Mouse (Mus musculus) kidney, adult 9 months (tissue): Measurements from ENCODE around the gene Pdcd11.

Source experiments
- DNase-seq: peaks from one replicate; pipeline ENCODE4 v3.0.0; 2022

Gene Pdcd11

GRCm38 (mm10) chr19:47174515-47174914 is 83.9 kb downstream of the Pdcd11 start:
- DNase-seq = peak; percentile 58

DNA sequence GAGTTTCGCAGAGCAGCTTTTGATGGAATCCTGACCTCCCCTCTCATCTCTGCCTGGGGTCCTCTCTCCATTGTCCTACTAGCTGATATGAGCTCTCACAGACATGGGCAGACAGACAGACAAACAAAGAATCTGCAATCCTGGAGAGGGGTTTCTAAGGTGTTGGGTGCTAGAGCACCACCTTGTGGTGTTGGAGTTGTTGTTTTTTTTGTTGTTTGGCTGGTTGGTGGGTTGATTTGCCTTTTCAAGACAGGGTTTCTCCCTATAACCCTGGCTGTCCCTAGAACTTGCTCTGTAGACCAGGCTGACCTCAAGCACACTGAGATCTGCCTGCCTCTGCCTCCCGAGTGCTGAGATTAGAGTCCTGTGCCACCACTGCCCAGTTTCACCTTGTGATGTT is 84.9 kb downstream of the Pdcd11 start:
- no peak for DNase-seq

DNA sequence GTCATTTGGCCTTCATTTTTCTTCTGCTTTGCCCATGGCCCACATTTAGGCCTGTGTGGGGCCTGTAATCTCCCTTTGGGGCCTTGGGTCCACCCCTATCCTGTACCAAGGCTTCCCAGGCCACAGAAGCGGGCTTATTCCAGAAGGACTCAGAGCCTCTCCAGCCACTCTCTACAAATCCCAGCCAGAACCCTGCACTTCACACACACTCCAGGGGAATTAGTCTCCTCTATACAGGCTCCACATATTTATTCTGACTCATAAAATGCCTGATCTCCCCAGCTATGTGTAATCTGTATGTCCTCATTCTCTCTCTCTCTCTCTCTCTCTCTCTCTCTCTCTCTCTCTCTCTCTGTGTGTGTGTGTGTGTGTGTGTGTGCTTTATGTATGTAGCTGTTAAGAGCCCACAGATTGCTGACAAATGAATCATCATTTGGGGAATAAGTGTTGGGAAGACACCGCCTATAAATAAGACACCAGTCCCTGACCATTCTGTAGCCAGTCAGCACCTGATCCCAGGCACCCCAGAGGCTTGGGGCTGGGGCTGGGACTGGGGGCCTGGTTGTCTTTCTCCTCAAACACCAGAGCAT is 86.4 kb downstream of the Pdcd11 start:
- no peak for DNase-seq

DNA sequence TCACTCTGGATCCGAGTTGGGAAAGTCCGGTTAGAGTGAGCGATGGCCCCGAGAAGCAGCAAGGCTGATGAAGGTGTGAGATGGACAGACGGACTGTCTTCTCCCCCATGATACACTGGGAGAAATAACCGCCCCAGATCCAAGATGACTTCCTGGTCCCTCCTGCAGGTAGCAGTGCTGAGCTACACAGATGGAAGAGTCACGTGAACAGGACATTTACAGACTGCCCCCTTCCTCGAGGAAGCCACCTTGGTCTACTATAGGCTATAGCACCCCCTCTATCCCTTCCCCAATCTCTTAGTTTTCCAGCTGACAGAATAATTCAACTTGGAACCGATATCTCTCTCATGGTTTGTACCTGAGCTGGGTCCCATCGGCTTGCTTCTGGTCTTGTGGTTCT is 87.4 kb downstream of the Pdcd11 start:
- no peak for DNase-seq

GRCm38 (mm10) chr19:47178431-47179271 is 88.1 kb downstream of the Pdcd11 start, which contains the start of gene Neurl1a:
TSS of gene Neurl1a (plus strand) at chr19:47178820.
- DNase-seq = no peak

- DNase-seq = no peak
Observed at GRCm38 (mm10) chr19:47179272-47179809, 88.8 kb downstream of the Pdcd11 start.

- no peak for DNase-seq
Observed at GRCm38 (mm10) chr19:47180011-47180410, 89.4 kb downstream of the Pdcd11 start.
